Mouse (Mus musculus) Muller cell, postnatal 12 days (primary cell): Measurements from ENCODE around the gene Gm5072.
"Not testable (repeated sequence)": the region's sequence is repeated elsewhere in the genome, so short reads cannot be mapped to it uniquely, and the experiment has no call there.

Experiments
- DNase-seq: peaks from one replicate; pipeline ENCODE4 v3.0.0-alpha.2; 2015; ENCODE audit errors: inconsistent ontology term

Gene Gm5072

GRCm38 (mm10) chrX:91392200-91392599 lies at the start of gene Gm5072:
TSS of gene Gm5072 (plus strand) at chrX:91392500.
- DNase-seq: not testable (repeated sequence)
